Mouse (Mus musculus): ENCODE data around the gene Smtnl1. TPM values are rescaled to one million over a fixed set of nuclear protein-coding genes. Genes with fewer than 3 reads are reported as not detected.

The Smtnl1 gene
- polyA plus RNA-seq, 1 experiment: 0.08 TPM

- H3K36me3 ChIP-seq (ENCODE audit: control insufficient read depth): no peaks in the 10 kb centered on the region; the same call in 1 of the 2 replicates
- H3K4me1 ChIP-seq (ENCODE audit: control insufficient read depth): peaks cover 3% of the 10 kb centered on the region
- TF ChIP-seq TAL1 (IDR thresholded peaks at IDR 0.05; ENCODE audit: low read length) (no peak), GATA1 (IDR thresholded peaks at IDR 0.05; ENCODE audit: low read length) (no peak)
- H3K27me3 ChIP-seq (ENCODE audit: control insufficient read depth): peaks cover 91% of the 10 kb centered on the region
- no peak overlapping the region for H3K4me3 ChIP-seq (replicated peaks)
- no peaks in the 10 kb centered on the region for H3K9me3 ChIP-seq (ENCODE audit: control insufficient read depth, low read length)
Observed at GRCm38 (mm10) chr2:84773195-84773594, 49.3 kb downstream of the Smtnl1 start.

GRCm38 (mm10) chr2:84772454-84772853 is 50.0 kb downstream of the Smtnl1 start:
- H3K4me3 ChIP-seq (replicated peaks): no peak overlapping the region
- no peaks in the 10 kb centered on the region; the same call in 1 of the 2 replicates for H3K36me3 ChIP-seq (ENCODE audit: control insufficient read depth)
- H3K4me1 ChIP-seq (ENCODE audit: control insufficient read depth): peaks cover 3% of the 10 kb centered on the region
- peaks cover 89% of the 10 kb centered on the region for H3K27me3 ChIP-seq (ENCODE audit: control insufficient read depth)
- H3K9me3 ChIP-seq (ENCODE audit: control insufficient read depth, low read length): no peaks in the 10 kb centered on the region
- TF ChIP-seq GATA1 (IDR thresholded peaks at IDR 0.05; ENCODE audit: low read length): no peak
- TF ChIP-seq TAL1 (IDR thresholded peaks at IDR 0.05; ENCODE audit: low read length): no peak

GRCm38 (mm10) chr2:84770501-84770900 is 52.0 kb downstream of the Smtnl1 start:
- Histone ChIP-seq H3K36me3 (ENCODE audit: control insufficient read depth) (no peaks in the 10 kb centered on the region; the same call in 1 of the 2 replicates), H3K4me3 (replicated peaks) (no peak overlapping the region), H3K9me3 (ENCODE audit: control insufficient read depth, low read length) (no peaks in the 10 kb centered on the region), H3K27me3 (ENCODE audit: control insufficient read depth) (peaks cover 86% of the 10 kb centered on the region), H3K4me1 (ENCODE audit: control insufficient read depth) (peaks cover 3% of the 10 kb centered on the region)
- no peak for TF ChIP-seq TAL1 (IDR thresholded peaks at IDR 0.05; ENCODE audit: low read length)
- no peak for TF ChIP-seq GATA1 (IDR thresholded peaks at IDR 0.05; ENCODE audit: low read length)

- Histone ChIP-seq H3K4me1 (ENCODE audit: control insufficient read depth) (peaks cover 1% of the 10 kb centered on the region), H3K27me3 (ENCODE audit: control insufficient read depth) (peaks cover 56% of the 10 kb centered on the region), H3K9me3 (ENCODE audit: control insufficient read depth, low read length) (no peaks in the 10 kb centered on the region), H3K36me3 (ENCODE audit: control insufficient read depth) (no peaks in the 10 kb centered on the region; the same call in 1 of the 2 replicates), H3K4me3 (replicated peaks) (no peak overlapping the region)
- TF ChIP-seq TAL1 (IDR thresholded peaks at IDR 0.05; ENCODE audit: low read length) (no peak), GATA1 (IDR thresholded peaks at IDR 0.05; ENCODE audit: low read length) (no peak)
Observed at GRCm38 (mm10) chr2:84762818-84763217, 59.6 kb downstream of the Smtnl1 start.

GRCm38 (mm10) chr2:84762295-84762694 is 60.2 kb downstream of the Smtnl1 start:
- TF ChIP-seq TAL1 (IDR thresholded peaks at IDR 0.05; ENCODE audit: low read length) (no peak), GATA1 (IDR thresholded peaks at IDR 0.05; ENCODE audit: low read length) (no peak)
- Histone ChIP-seq H3K36me3 (ENCODE audit: control insufficient read depth) (no peaks in the 10 kb centered on the region; the same call in 1 of the 2 replicates), H3K4me3 (replicated peaks) (no peak overlapping the region), H3K4me1 (ENCODE audit: control insufficient read depth) (peaks cover 1% of the 10 kb centered on the region), H3K9me3 (ENCODE audit: control insufficient read depth, low read length) (no peaks in the 10 kb centered on the region), H3K27me3 (ENCODE audit: control insufficient read depth) (peaks cover 56% of the 10 kb centered on the region)

GRCm38 (mm10) chr2:84761840-84762239 is 60.6 kb downstream of the Smtnl1 start:
- peaks cover 1% of the 10 kb centered on the region for H3K4me1 ChIP-seq (ENCODE audit: control insufficient read depth)
- TF ChIP-seq TAL1 (IDR thresholded peaks at IDR 0.05; ENCODE audit: low read length) (no peak), GATA1 (IDR thresholded peaks at IDR 0.05; ENCODE audit: low read length) (no peak)
- H3K27me3 ChIP-seq (ENCODE audit: control insufficient read depth): peaks cover 55% of the 10 kb centered on the region
- H3K36me3 ChIP-seq (ENCODE audit: control insufficient read depth): no peaks in the 10 kb centered on the region; the same call in 1 of the 2 replicates
- no peak overlapping the region for H3K4me3 ChIP-seq (replicated peaks)
- no peaks in the 10 kb centered on the region for H3K9me3 ChIP-seq (ENCODE audit: control insufficient read depth, low read length)

- TF ChIP-seq GATA1 (IDR thresholded peaks at IDR 0.05; ENCODE audit: low read length) (no peak), TAL1 (IDR thresholded peaks at IDR 0.05; ENCODE audit: low read length) (no peak)
- H3K9me3 ChIP-seq (ENCODE audit: control insufficient read depth, low read length): no peaks in the 10 kb centered on the region
- H3K4me1 ChIP-seq (ENCODE audit: control insufficient read depth): peaks cover 1% of the 10 kb centered on the region
- H3K27me3 ChIP-seq (ENCODE audit: control insufficient read depth): peaks cover 52% of the 10 kb centered on the region
- no peaks in the 10 kb centered on the region for H3K36me3 ChIP-seq (ENCODE audit: control insufficient read depth)
- H3K4me3 ChIP-seq (replicated peaks): no peak overlapping the region
Observed at GRCm38 (mm10) chr2:84761309-84761708, 61.1 kb downstream of the Smtnl1 start.

Other genes with a start within 250 kb of the Smtnl1 start
- gene Ctnnd1, start 171.9 kb downstream of the Smtnl1 start, polyA plus RNA-seq (2012): 0.23 and 0.29 TPM in 2 replicates
- gene Btbd18, start 163.6 kb downstream of the Smtnl1 start, polyA plus RNA-seq (2012): not detected in 2 replicates
- gene Selenoh, start 151.9 kb downstream of the Smtnl1 start, polyA plus RNA-seq (2012): 19.5 and 22.6 TPM in 2 replicates
- gene Gm28635, start 144.6 kb downstream of the Smtnl1 start, polyA plus RNA-seq (2012): not detected in 2 replicates
- 3.0 and 3.1 TPM in 2 replicates for gene Med19, start 144.2 kb downstream of the Smtnl1 start, polyA plus RNA-seq (2012)
- 0.56 and 0.83 TPM in 2 replicates for gene Tmx2, start 143.5 kb downstream of the Smtnl1 start, polyA plus RNA-seq (2012)
- gene Zdhhc5, start 107.5 kb downstream of the Smtnl1 start, polyA plus RNA-seq (2012): 5.5 and 5.9 TPM in 2 replicates
- 0.18 and 0.22 TPM in 2 replicates for gene Clp1, start 95.3 kb downstream of the Smtnl1 start, polyA plus RNA-seq (2012)
- gene Ypel4, start 88.6 kb downstream of the Smtnl1 start, polyA plus RNA-seq (2012): 145 and 156 TPM in 2 replicates
- 0.10 and 0.76 TPM in 2 replicates for gene Gm19426, start 79.0 kb downstream of the Smtnl1 start, polyA plus RNA-seq (2012)
- gene Serping1, start 47.2 kb downstream of the Smtnl1 start, polyA plus RNA-seq (2012): not detected in 2 replicates
- 9.9 and 22.9 TPM in 2 replicates for gene Ube2l6, start 23.8 kb downstream of the Smtnl1 start, polyA plus RNA-seq (2012)
- gene Timm10, start 4.3 kb upstream of the Smtnl1 start, polyA plus RNA-seq (2012): 0.90 and 0.99 TPM in 2 replicates
- 20.3 and 29.2 TPM in 2 replicates for gene Slc43a1, start 16.2 kb upstream of the Smtnl1 start, polyA plus RNA-seq (2012)
- not detected in 2 replicates for gene Rtn4rl2, start 64.1 kb upstream of the Smtnl1 start, polyA plus RNA-seq (2012)
- 7.1 and 8.4 TPM in 2 replicates for gene Slc43a3, start 113.9 kb upstream of the Smtnl1 start, polyA plus RNA-seq (2012)
- 0.11 TPM in 1 of 2 replicates, not detected in the other for gene Prg2, start 157.8 kb upstream of the Smtnl1 start, polyA plus RNA-seq (2012)
- gene Prg3, start 165.6 kb upstream of the Smtnl1 start, polyA plus RNA-seq (2012): 0.04 TPM in 1 of 2 replicates, not detected in the other
- gene Ssrp1, start 214.6 kb upstream of the Smtnl1 start, polyA plus RNA-seq (2012): 10.0 and 10.9 TPM in 2 replicates
- not detected in 2 replicates for gene P2rx3, start 214.8 kb upstream of the Smtnl1 start, polyA plus RNA-seq (2012)
- gene Tnks1bp1, start 225.4 kb upstream of the Smtnl1 start, polyA plus RNA-seq (2012): 0.11 and 0.17 TPM in 2 replicates